Mouse (Mus musculus) bone marrow macrophage, adult 2 months (primary cell): ENCODE data around the gene Slc12a4.

Experiments
- CTCF ChIP-seq: IDR thresholded peaks from 2 replicates; pipeline ENCODE4 v1.5.1; 2012; ENCODE audit warnings: low read depth, mild to moderate bottlenecking, low read length, moderate library complexity
- POLR2A ChIP-seq: IDR thresholded peaks from 2 replicates; pipeline ENCODE4 v1.6.1; 2012; ENCODE audit warnings: mild to moderate bottlenecking, low read depth, low read length, borderline replicate concordance

DNA sequence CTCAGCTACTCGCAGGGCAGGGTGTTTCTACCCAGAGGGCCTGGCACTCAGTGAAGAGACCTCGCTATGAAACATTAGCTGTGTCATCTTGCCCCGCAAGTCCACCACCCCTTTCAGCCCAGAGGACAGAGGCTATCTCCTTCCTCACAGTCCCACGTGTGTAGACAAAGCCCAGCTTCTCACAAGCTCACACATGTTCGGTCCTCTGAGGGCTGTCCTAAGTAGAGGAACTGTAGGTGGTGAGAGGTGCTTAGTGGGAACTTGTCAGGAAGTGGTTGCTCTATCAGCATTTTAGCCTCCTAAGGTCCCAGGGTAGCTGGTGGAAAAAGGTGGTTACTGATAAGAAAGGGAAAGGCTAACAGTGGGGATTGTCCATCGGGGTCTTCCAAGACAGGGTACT lies 30.8 kb downstream of the Slc12a4 start:
- TF ChIP-seq CTCF (no peak), POLR2A (no peak)
